In the genomic region with DNA sequence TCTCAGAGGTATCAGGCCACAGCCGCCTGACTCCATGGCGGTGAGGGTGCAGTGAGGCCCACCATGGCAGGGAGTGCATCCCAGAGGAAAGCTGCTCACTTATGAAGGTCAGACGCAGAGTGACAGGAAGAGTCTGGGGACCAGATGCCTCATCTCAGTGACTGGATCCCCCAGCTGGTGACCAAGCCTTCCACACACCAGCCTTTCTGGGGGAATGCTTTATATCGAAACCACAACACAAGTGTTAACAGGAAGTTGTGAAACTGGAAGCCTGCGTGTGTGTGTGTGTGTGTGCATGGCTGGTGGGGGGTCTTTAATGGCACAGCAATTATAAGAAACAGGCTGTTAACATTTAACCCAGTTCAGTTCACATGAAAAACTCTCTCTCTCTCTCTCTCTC, we compare ENCODE assay signal across 29 mouse cellular contexts.
DNase-seq lines count a peak whose midpoint lies in the region; ATAC-seq and TF ChIP-seq lines count a peak whose summit lies in the region.
"Had no signal": no experiment of that assay in that cellular context is flagged by ENCODE, and none has a peak within 500 bp of the region (broad histone marks: within the 10 kb centered on the region; RNA-seq: fewer than 3 reads in every experiment).

No protein-coding gene starts in this region.

- no peak overlapping the region for H3K4me2 ChIP-seq in lung, embryonic 14.5 days
- H3K4me2 ChIP-seq: embryonic facial prominence, embryonic 15.5 days; forebrain, embryonic 12.5 days; heart, embryonic 12.5 days; liver, embryonic 12.5 days; midbrain, embryonic 13.5 days had no signal

- H3K27ac ChIP-seq in lung, embryonic 14.5 days (ENCODE audit: low read depth), result no peak overlapping the region
- H3K27ac ChIP-seq in thymus, adult 2 months (ENCODE audit: control insufficient read depth, insufficient read depth, low read length), result no peak overlapping the region
- H3K27ac ChIP-seq: embryonic facial prominence, embryonic 10.5 days; embryonic facial prominence, embryonic 15.5 days; forebrain, embryonic 12.5 days; kidney, postnatal 0 days; liver, embryonic 12.5 days; midbrain, embryonic 13.5 days had no signal

- H3K36me3 ChIP-seq in lung, embryonic 14.5 days (ENCODE audit: insufficient read depth), result no peaks in the 10 kb centered on the region
- no peaks in the 10 kb centered on the region for H3K36me3 ChIP-seq in thymus, adult 2 months (ENCODE audit: control insufficient read depth, insufficient read depth, low read length)
- H3K36me3 ChIP-seq: embryonic facial prominence, embryonic 10.5 days; embryonic facial prominence, embryonic 15.5 days; forebrain, embryonic 12.5 days; heart, embryonic 12.5 days; liver, embryonic 12.5 days; midbrain, embryonic 13.5 days had no signal

- no peak for TF ChIP-seq POLR2A in thymus, adult 2 months (IDR thresholded peaks at IDR 0.05; ENCODE audit: control insufficient read depth, extremely low read depth, insufficient read depth, low read length, poor library complexity)

- no peaks in the 10 kb centered on the region for H3K9me3 ChIP-seq in lung, embryonic 14.5 days (ENCODE audit: low read depth, low read length)
- H3K9me3 ChIP-seq: embryonic facial prominence, embryonic 10.5 days; embryonic facial prominence, embryonic 15.5 days; forebrain, embryonic 12.5 days; heart, embryonic 12.5 days; liver, embryonic 12.5 days; midbrain, embryonic 13.5 days had no signal

- peak; percentile 42 for DNase-seq in lung, embryonic 14.5 days
- no peak for DNase-seq in lung, adult 18-20 months
- DNase-seq in thymus, adult 2 months, result peak; percentile 11
- DNase-seq in thymus, adult 18-20 months, result no peak
- DNase-seq in thymus, postnatal 4 days, result peak; percentile 38
- DNase-seq in frontal cortex, postnatal 14 days (ENCODE audit: low spot score in 2 of 2), result no peak
- DNase-seq: adrenal gland, postnatal 36 days; B cell, adult 2 months; cerebellum, adult 2 months; cerebellum, postnatal 14 days; forebrain, postnatal 0 days; gastrocnemius, postnatal 10 days; heart, adult 18-20 months; heart, postnatal 4 days; kidney, adult 18-20 months; kidney, postnatal 4 days; liver, postnatal 0 days; lung, postnatal 4 days; right cerebral cortex, adult 18-20 months; spleen, adult 18-20 months had no signal

- H3K9ac ChIP-seq in lung, embryonic 14.5 days, result no peak overlapping the region
- H3K9ac ChIP-seq: embryonic facial prominence, embryonic 15.5 days; forebrain, embryonic 12.5 days; forebrain, postnatal 0 days; heart, embryonic 12.5 days; liver, embryonic 12.5 days; liver, postnatal 0 days; midbrain, embryonic 13.5 days had no signal

- WGBS in lung, embryonic 14.5 days, result 59% methylated on average over 5 of the region's 5 CpGs
- 15% methylated on average over 5 of the region's 5 CpGs for WGBS in thymus, adult 2 months

- ATAC-seq in lung, embryonic 14.5 days (ENCODE audit: insufficient read depth), result no peak
- peak; percentile 43 to 46; a peak in 3 of 4 replicates for ATAC-seq in hematopoietic stem cell, adult 5-6 weeks (replicated peaks in 1 of 2; ENCODE audit: insufficient read depth in 1 of 2, low FRiP score in 2 of 2, low TSS enrichment in 1 of 2, low read depth in 1 of 2, poor library complexity in 2 of 2, severe bottlenecking in 2 of 2)
- ATAC-seq: forebrain, postnatal 0 days; hindbrain, embryonic 16.5 days; liver, embryonic 12.5 days; liver, postnatal 0 days; midbrain, embryonic 13.5 days had no signal

- TF ChIP-seq CTCF in lung, embryonic 14.5 days (IDR thresholded peaks at IDR 0.05; ENCODE audit: low read depth), result no peak
- TF ChIP-seq CTCF in thymus, adult 2 months (IDR thresholded peaks at IDR 0.05; ENCODE audit: borderline replicate concordance, control insufficient read depth, extremely low read depth, insufficient read depth, low read length, poor library complexity), result no peak

- H3K27me3 ChIP-seq in lung, embryonic 14.5 days (ENCODE audit: insufficient read depth, low read length), result no peaks in the 10 kb centered on the region
- no peaks in the 10 kb centered on the region for H3K27me3 ChIP-seq in thymus, adult 2 months (ENCODE audit: control insufficient read depth, insufficient read depth, low read length)
- H3K27me3 ChIP-seq: embryonic facial prominence, embryonic 15.5 days; liver, embryonic 12.5 days; midbrain, embryonic 13.5 days had no signal

- H3K4me1 ChIP-seq in lung, embryonic 14.5 days (ENCODE audit: insufficient read depth), result 0 out of 2 replicates have a peak, but pooled peaks cover 2% of the 10 kb centered on the region
- peaks cover 27% of the 10 kb centered on the region for H3K4me1 ChIP-seq in thymus, adult 2 months (replicated peaks; ENCODE audit: control insufficient read depth, insufficient read depth, low read length)
- H3K4me1 ChIP-seq: heart, embryonic 12.5 days had no signal

- no peak overlapping the region for H3K4me3 ChIP-seq in lung, embryonic 14.5 days (ENCODE audit: low read depth, low read length)
- H3K4me3 ChIP-seq in thymus, adult 2 months (ENCODE audit: control insufficient read depth, insufficient read depth, low read length), result no peak overlapping the region
- H3K4me3 ChIP-seq: embryonic facial prominence, embryonic 10.5 days; embryonic facial prominence, embryonic 15.5 days; forebrain, embryonic 12.5 days; heart, embryonic 12.5 days; liver, embryonic 12.5 days; midbrain, embryonic 13.5 days had no signal

Comparison
In these comparisons a context has a peak if more than half of its experiments do, and no peak if none do; other contexts are left out.
1. DNase-seq: peak in lung, embryonic 14.5 days (single experiment), thymus, adult 2 months (single experiment) and thymus, postnatal 4 days (single experiment); none in lung, adult 18-20 months (0 of 2), thymus, adult 18-20 months (0 of 2) and frontal cortex, postnatal 14 days (0 of 2).